Mouse (Mus musculus): ENCODE measurements around the gene Myo1g.

DNA sequence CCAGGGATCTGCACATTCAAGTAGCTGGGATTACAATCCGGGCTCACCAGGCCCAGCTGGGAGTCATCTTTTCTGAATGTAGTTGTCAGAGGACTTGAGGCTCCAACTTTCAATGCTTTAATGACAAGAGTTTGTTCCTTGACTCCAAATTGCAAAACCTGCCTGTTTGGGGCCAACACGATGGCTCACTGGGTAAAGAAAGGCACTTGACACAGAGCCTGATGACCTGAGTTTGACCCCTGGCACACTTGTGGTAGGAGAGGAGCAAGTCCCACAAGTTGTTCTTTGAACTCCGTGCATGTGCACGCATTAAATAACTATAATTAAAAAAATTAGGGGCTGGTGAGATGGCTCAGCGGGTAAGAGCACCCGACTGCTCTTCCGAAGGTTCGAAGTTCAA is 9.2 kb upstream of the Myo1g start:
- TF ChIP-seq EP300 (IDR thresholded peaks at IDR 0.05; ENCODE audit: insufficient read depth, low read depth, low read length): no peak
- no peak for TF ChIP-seq POLR2A (IDR thresholded peaks at IDR 0.05; ENCODE audit: insufficient read depth, low read depth, low read length)
- no peak for TF ChIP-seq CTCF (IDR thresholded peaks at IDR 0.05)

Measured in heart, adult 2 months (tissue).